Mouse (Mus musculus) layer of hippocampus, postnatal 10 days (tissue): ENCODE data around the gene Gnmt. TPM values are rescaled to one million over a fixed set of nuclear protein-coding genes. Genes with fewer than 3 reads are reported as not detected.

Experiments used
- total RNA-seq, 2 experiments: library from RNA; stranded (reverse); gene quantifications; 2 replicates each; pipeline ENCODE4 v1.2.3; 2021

Gnmt gene
- total RNA-seq, 2 experiments from 2014 or later: 0.33 to 0.59 TPM

Other genes starting within 250 kb of the Gnmt start
- 100 to 1,000 TPM; 106 to 107 TPM for gene Ttbk1, start 241.5 kb downstream of the Gnmt start, total RNA-seq
- 1 to 10 TPM; 6.0 to 7.6 TPM for gene Dnph1, start 232.5 kb downstream of the Gnmt start, total RNA-seq
- 10 to 100 TPM; 42.1 to 52.6 TPM for gene Cul9, start 182.8 kb downstream of the Gnmt start, total RNA-seq
- 10 to 100 TPM; 46.4 to 53.9 TPM for gene Srf, start 173.0 kb downstream of the Gnmt start, total RNA-seq
- gene Ptk7, start 99.7 kb downstream of the Gnmt start, total RNA-seq: 10 to 100 TPM; 16.4 to 18.9 TPM
- 10 to 100 TPM; 13.4 to 14.0 TPM for gene Klc4, start 83.1 kb downstream of the Gnmt start, total RNA-seq
- gene Mrpl2, start 82.9 kb downstream of the Gnmt start, total RNA-seq: 10 to 100 TPM; 52.4 to 54.0 TPM
- gene Cul7, start 78.8 kb downstream of the Gnmt start, total RNA-seq: 10 to 100 TPM; 33.6 to 35.0 TPM
- 10 to 100 TPM; 18.0 to 20.7 TPM for gene Rrp36, start 54.8 kb downstream of the Gnmt start, total RNA-seq
- gene Mea1, start 50.4 kb downstream of the Gnmt start, total RNA-seq: 100 to 1,000 TPM; 118 TPM
- gene Klhdc3, start 48.3 kb downstream of the Gnmt start, total RNA-seq: 100 to 1,000 TPM; 153 to 160 TPM
- gene Ppp2r5d, start 24.1 kb downstream of the Gnmt start, total RNA-seq: 10 to 100 TPM; 91.8 to 94.1 TPM
- 10 to 100 TPM; 28.4 to 33.9 TPM for gene Pex6, start 17.7 kb downstream of the Gnmt start, total RNA-seq
- gene Cnpy3, start 23.0 kb upstream of the Gnmt start, total RNA-seq: 10 to 100 TPM; 48.2 to 56.3 TPM
- gene Ptcra, start 34.5 kb upstream of the Gnmt start, total RNA-seq: not detected
- gene 2310039H08Rik, start 43.5 kb upstream of the Gnmt start, total RNA-seq: 10 to 100 TPM; 15.0 to 17.1 TPM
- 10 to 100 TPM; 54.3 to 57.4 TPM for gene Rpl7l1, start 53.5 kb upstream of the Gnmt start, total RNA-seq
- 10 to 100 TPM; 29.7 to 32.8 TPM for gene Bicral, start 129.3 kb upstream of the Gnmt start, total RNA-seq
- gene Tbcc, start 161.5 kb upstream of the Gnmt start, total RNA-seq: 10 to 100 TPM; 39.0 to 47.5 TPM
- under 1 TPM in 1 of 2 experiments, not detected in 1; 0.14 TPM for gene Prph2, start 181.3 kb upstream of the Gnmt start, total RNA-seq